ENCODE assay signal across 20 mouse cellular contexts in genomic region chrX:99409858-99410257, GRCm38 (mm10).
DNase-seq lines count a peak whose midpoint lies in the region; ATAC-seq lines count a peak whose summit lies in the region.
"Had no signal": no experiment of that assay in that cellular context is flagged by ENCODE, and none has a peak within 500 bp of the region (broad histone marks: within the 10 kb centered on the region; RNA-seq: fewer than 3 reads in every experiment).

No protein-coding gene starts in this region.

- peaks cover 4% of the 10 kb centered on the region; the same call in 1 of the 2 replicates for H3K27me3 ChIP-seq in kidney, embryonic 14.5 days (ENCODE audit: control insufficient read depth, insufficient read depth, low read length)
- peaks cover 85% of the 10 kb centered on the region for H3K27me3 ChIP-seq in midbrain, embryonic 12.5 days
- H3K27me3 ChIP-seq in midbrain, embryonic 10.5 days (ENCODE audit: low read depth, poor library complexity, severe bottlenecking) = peaks cover 98% of the 10 kb centered on the region
- peaks cover 10% of the 10 kb centered on the region; the same call in 1 of the 2 replicates for H3K27me3 ChIP-seq in embryonic facial prominence, embryonic 14.5 days (replicated peaks; ENCODE audit: control insufficient read depth, insufficient read depth, low read length)
- no peaks in the 10 kb centered on the region; the same call in 1 of the 2 replicates for H3K27me3 ChIP-seq in stomach, embryonic 16.5 days (ENCODE audit: control insufficient read depth, insufficient read depth, low read length)
- H3K27me3 ChIP-seq in hindbrain, embryonic 10.5 days (ENCODE audit: insufficient read depth, poor library complexity, severe bottlenecking) = peaks cover 86% of the 10 kb centered on the region

- H3K9ac ChIP-seq in kidney, embryonic 14.5 days (ENCODE audit: low read depth, low read length) = no peak overlapping the region
- H3K9ac ChIP-seq in midbrain, embryonic 12.5 days (replicated peaks) = no peak overlapping the region
- no peak overlapping the region for H3K9ac ChIP-seq in embryonic facial prominence, embryonic 14.5 days (ENCODE audit: low read depth, low read length)
- no peak overlapping the region for H3K9ac ChIP-seq in stomach, embryonic 16.5 days (ENCODE audit: low read length)
- H3K9ac ChIP-seq: forebrain, embryonic 13.5 days had no signal

- no peaks in the 10 kb centered on the region for H3K9me3 ChIP-seq in kidney, embryonic 14.5 days (ENCODE audit: control insufficient read depth, low read length)
- H3K9me3 ChIP-seq in midbrain, embryonic 12.5 days = no peaks in the 10 kb centered on the region
- no peaks in the 10 kb centered on the region for H3K9me3 ChIP-seq in midbrain, embryonic 10.5 days (replicated peaks)
- no peaks in the 10 kb centered on the region for H3K9me3 ChIP-seq in embryonic facial prominence, embryonic 14.5 days (ENCODE audit: control insufficient read depth, low read length)
- no peaks in the 10 kb centered on the region for H3K9me3 ChIP-seq in stomach, embryonic 16.5 days (replicated peaks; ENCODE audit: control insufficient read depth, low read length)
- H3K9me3 ChIP-seq in hindbrain, embryonic 10.5 days = no peaks in the 10 kb centered on the region
- H3K9me3 ChIP-seq: forebrain, embryonic 13.5 days had no signal

- H3K36me3 ChIP-seq in kidney, embryonic 14.5 days (ENCODE audit: control insufficient read depth, insufficient read depth, low read length) = no peaks in the 10 kb centered on the region
- no peaks in the 10 kb centered on the region for H3K36me3 ChIP-seq in midbrain, embryonic 12.5 days
- no peaks in the 10 kb centered on the region for H3K36me3 ChIP-seq in midbrain, embryonic 10.5 days
- H3K36me3 ChIP-seq in embryonic facial prominence, embryonic 14.5 days (ENCODE audit: control insufficient read depth, insufficient read depth, low read length) = no peaks in the 10 kb centered on the region
- no peaks in the 10 kb centered on the region for H3K36me3 ChIP-seq in stomach, embryonic 16.5 days (ENCODE audit: control insufficient read depth, insufficient read depth, low read length)
- H3K36me3 ChIP-seq in hindbrain, embryonic 10.5 days = no peaks in the 10 kb centered on the region

- WGBS in kidney, embryonic 14.5 days = 67% methylated on average over 10 of the region's 10 CpGs
- 73% methylated on average over 10 of the region's 10 CpGs for WGBS in midbrain, embryonic 12.5 days
- WGBS in midbrain, embryonic 10.5 days = 80% methylated on average over 9 of the region's 10 CpGs
- WGBS in embryonic facial prominence, embryonic 14.5 days = 51% methylated on average over 10 of the region's 10 CpGs
- 53% methylated on average over 10 of the region's 10 CpGs for WGBS in stomach, embryonic 16.5 days
- WGBS in hindbrain, embryonic 10.5 days = 67% methylated on average over 10 of the region's 10 CpGs

- peaks cover 8% of the 10 kb centered on the region for H3K4me1 ChIP-seq in kidney, embryonic 14.5 days (ENCODE audit: control insufficient read depth, insufficient read depth, low read length)
- H3K4me1 ChIP-seq in midbrain, embryonic 12.5 days = no peaks in the 10 kb centered on the region
- peaks cover 13% of the 10 kb centered on the region for H3K4me1 ChIP-seq in midbrain, embryonic 10.5 days
- H3K4me1 ChIP-seq in embryonic facial prominence, embryonic 14.5 days (ENCODE audit: control insufficient read depth, insufficient read depth, low read length) = no peaks in the 10 kb centered on the region
- peaks cover 8% of the 10 kb centered on the region; the same call in 1 of the 2 replicates for H3K4me1 ChIP-seq in stomach, embryonic 16.5 days (ENCODE audit: control insufficient read depth, insufficient read depth, low read length)
- H3K4me1 ChIP-seq in hindbrain, embryonic 10.5 days (replicated peaks) = peaks cover 8% of the 10 kb centered on the region; the same call in 1 of the 2 replicates

- no peak overlapping the region; the same call in 1 of the 2 replicates for H3K27ac ChIP-seq in kidney, embryonic 14.5 days (ENCODE audit: low read depth, low read length)
- H3K27ac ChIP-seq in midbrain, embryonic 12.5 days (replicated peaks) = no peak overlapping the region
- H3K27ac ChIP-seq in midbrain, embryonic 10.5 days (replicated peaks) = no peak overlapping the region
- H3K27ac ChIP-seq in embryonic facial prominence, embryonic 14.5 days (replicated peaks; ENCODE audit: low read depth, low read length) = peak overlapping the region; percentile 55
- H3K27ac ChIP-seq in stomach, embryonic 16.5 days (ENCODE audit: low read length) = no peak overlapping the region
- H3K27ac ChIP-seq in hindbrain, embryonic 10.5 days = no peak overlapping the region; the same call in 1 of the 2 replicates
- H3K27ac ChIP-seq: forebrain, embryonic 13.5 days; heart, adult 2 months had no signal

- ATAC-seq in kidney, embryonic 14.5 days (ENCODE audit: low FRiP score, low TSS enrichment) = peak; percentile 83
- 0 out of 2 replicates have a peak, but pooled peaks have one; percentile 38 for ATAC-seq in midbrain, embryonic 12.5 days (ENCODE audit: low FRiP score, low read depth)
- ATAC-seq in embryonic facial prominence, embryonic 14.5 days (ENCODE audit: low read depth) = peak; percentile 73
- peak; percentile 22; the same call in 1 of the 2 replicates for ATAC-seq in stomach, embryonic 16.5 days (ENCODE audit: insufficient read depth, low FRiP score)
- ATAC-seq: forebrain, embryonic 13.5 days; hindbrain, embryonic 16.5 days; intestine, postnatal 0 days; midbrain, embryonic 16.5 days had no signal

- DNase-seq in kidney, postnatal 10 days = no peak
- no peak for DNase-seq in midbrain, embryonic 10.5 days (ENCODE audit: low spot score)
- DNase-seq in embryonic facial prominence, embryonic 14.5 days (ENCODE audit: low spot score) = peak; percentile 71
- DNase-seq in hindbrain, embryonic 10.5 days (ENCODE audit: low spot score) = no peak
- DNase-seq: B cell, adult 2 months; cerebellum, adult 18-20 months; cerebellum, postnatal 25 days; gastrocnemius, postnatal 25 days; heart, adult 2 months; heart, postnatal 36 days; kidney, postnatal 14 days; lung, adult 2 months; retina, postnatal 1 day had no signal

- no peak overlapping the region for H3K4me2 ChIP-seq in kidney, embryonic 14.5 days (replicated peaks; ENCODE audit: low read depth, low read length)
- no peak overlapping the region for H3K4me2 ChIP-seq in midbrain, embryonic 12.5 days (replicated peaks)
- H3K4me2 ChIP-seq in embryonic facial prominence, embryonic 14.5 days (ENCODE audit: low read depth, low read length) = no peak overlapping the region
- H3K4me2 ChIP-seq in stomach, embryonic 16.5 days (ENCODE audit: low read depth, low read length) = no peak overlapping the region
- H3K4me2 ChIP-seq: forebrain, embryonic 13.5 days had no signal

- no peak overlapping the region for H3K4me3 ChIP-seq in kidney, embryonic 14.5 days (ENCODE audit: low read length)
- H3K4me3 ChIP-seq in midbrain, embryonic 12.5 days = no peak overlapping the region
- H3K4me3 ChIP-seq in midbrain, embryonic 10.5 days = no peak overlapping the region
- no peak overlapping the region for H3K4me3 ChIP-seq in embryonic facial prominence, embryonic 14.5 days (ENCODE audit: low read depth, low read length)
- no peak overlapping the region for H3K4me3 ChIP-seq in stomach, embryonic 16.5 days (replicated peaks; ENCODE audit: low read length)
- no peak overlapping the region for H3K4me3 ChIP-seq in hindbrain, embryonic 10.5 days
- H3K4me3 ChIP-seq: forebrain, embryonic 13.5 days; heart, adult 2 months had no signal

Comparison
In these comparisons a context has a peak if more than half of its experiments do, and no peak if none do; other contexts are left out.
1. ATAC-seq: peak in every context shown above with its lines; median percentile 83 in kidney, embryonic 14.5 days; 73 in embryonic facial prominence, embryonic 14.5 days; 38 in midbrain, embryonic 12.5 days; 22 in stomach, embryonic 16.5 days.